Mouse (Mus musculus): ENCODE measurements around the gene Spock1. TPM values are rescaled to one million over a fixed set of nuclear protein-coding genes. Genes with fewer than 3 reads are reported as not detected.

The Spock1 gene
- not detected in 2 replicates for polyA plus RNA-seq (2015; fragmentation: Nextera tagmentation; extraction: Ambion mirVana)

GRCm38 (mm10) chr13:57908266-57908582, at the start of gene Spock1:
Gene Spock1, minus strand, starts transcription at chr13:57908332.

Other genes with a start within 250 kb of the Spock1 start
- gene Klhl3, start 205.3 kb upstream of the Spock1 start, polyA plus RNA-seq (2015; fragmentation: Nextera tagmentation; extraction: Ambion mirVana): 0.95 and 1.5 TPM in 2 replicates
- gene Hnrnpa0, start 220.2 kb upstream of the Spock1 start, polyA plus RNA-seq (2015; fragmentation: Nextera tagmentation; extraction: Ambion mirVana): 27.9 and 30.6 TPM in 2 replicates
- gene Idnk, start 249.3 kb upstream of the Spock1 start, polyA plus RNA-seq (2015; fragmentation: Nextera tagmentation; extraction: Ambion mirVana): 31.5 and 38.0 TPM in 2 replicates

Data from spleen, postnatal 0 days (tissue).